Mouse (Mus musculus) brain, embryonic 14.5 days (tissue): ENCODE data around the gene Eps8. TPM values are rescaled to one million over a fixed set of nuclear protein-coding genes. Genes with fewer than 3 reads are reported as not detected.

Source experiments
- DNase-seq: peaks from one replicate; pipeline ENCODE4 v3.0.0-alpha.2; 2011; ENCODE audit warnings: low read depth
- CTCF ChIP-seq: fragments of 200-500 bp; IDR thresholded peaks from 2 replicates; pipeline ENCODE4 v1.5.1; 2012; ENCODE audit warnings: inconsistent platforms, mild to moderate bottlenecking, moderate library complexity, borderline replicate concordance; ENCODE audit not compliant: insufficient read depth, insufficient read length; ENCODE audit errors: extremely low read depth
- POLR2A ChIP-seq: fragments of 200-500 bp; IDR thresholded peaks from 2 replicates; pipeline ENCODE4 v1.6.1; 2012; ENCODE audit warnings: mild to moderate bottlenecking, inconsistent platforms, borderline replicate concordance; ENCODE audit not compliant: poor library complexity, insufficient read depth, insufficient read length, severe bottlenecking; ENCODE audit errors: extremely low read depth
- polyA plus RNA-seq: library from polyadenylated mRNA; depleted of rRNA; stranded (reverse); fragments of >200 nt; gene quantifications from 2 replicates; pipeline ENCODE4 v1.2.3, GENCODE M21; 2012

Eps8 gene
- polyA plus RNA-seq, 1 experiment = 8.0 TPM

DNA sequence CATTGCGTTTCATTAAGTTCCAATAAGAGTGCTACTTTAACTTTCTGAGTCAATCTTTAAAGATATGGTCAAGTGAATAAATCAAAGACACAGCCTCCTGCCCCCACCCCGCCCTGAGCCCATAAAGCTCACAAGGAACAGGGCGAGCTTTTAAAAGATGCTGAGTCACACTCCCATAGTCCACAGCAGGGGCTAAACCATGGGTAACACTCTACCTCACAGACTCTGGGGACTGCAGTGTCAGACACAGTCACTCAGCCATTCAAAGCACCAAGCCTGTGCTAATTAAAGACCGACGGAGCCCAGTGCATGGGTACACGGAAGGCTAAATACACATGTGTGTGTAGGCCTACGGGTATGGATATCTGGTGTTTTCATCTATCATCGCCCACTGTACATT is 151.2 kb downstream of the Eps8 start:
- TF ChIP-seq POLR2A = no peak
- TF ChIP-seq CTCF = no peak
- DNase-seq = no peak

DNA sequence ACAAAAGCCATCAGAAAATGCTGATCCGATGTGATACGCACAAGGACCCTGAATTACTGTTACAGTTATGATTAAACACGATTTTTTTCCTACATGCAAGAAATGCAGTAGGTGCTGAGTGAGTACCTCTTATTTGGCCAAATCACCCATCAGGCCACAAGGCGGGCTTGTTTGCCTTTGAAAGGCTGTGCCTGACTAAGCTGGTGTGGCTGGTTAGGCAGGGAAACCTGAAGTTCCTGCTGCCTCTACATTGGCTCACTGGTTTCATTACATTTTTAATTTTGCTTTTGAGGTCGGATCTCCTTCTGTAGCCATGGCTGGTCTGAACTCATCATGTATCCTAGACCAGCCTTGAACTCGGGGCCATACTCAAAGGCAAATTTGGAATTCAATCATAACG is 151.7 kb downstream of the Eps8 start:
- DNase-seq = no peak

DNA sequence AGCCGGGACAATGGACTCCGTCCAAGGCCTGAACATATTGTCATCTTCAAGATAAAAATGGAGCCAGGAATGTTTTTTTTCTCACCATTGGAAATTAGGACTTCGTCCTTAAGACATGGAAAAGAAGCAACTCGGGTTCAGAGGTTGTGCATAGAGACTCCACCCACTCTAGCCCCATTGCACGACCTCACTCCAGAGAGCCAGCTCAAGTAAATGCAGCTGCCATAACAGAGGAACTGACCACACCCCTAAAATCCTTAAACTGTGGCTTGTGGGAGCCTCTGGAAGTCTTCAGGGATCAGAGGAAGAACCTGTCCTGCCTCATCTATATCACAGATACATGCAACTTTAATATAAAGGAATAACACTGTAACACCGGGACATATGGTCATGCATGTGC is 155.9 kb downstream of the Eps8 start:
- DNase-seq = no peak

More for the DNA sequence above, 151.7 kb downstream of the Eps8 start:
- TF ChIP-seq CTCF (no peak), POLR2A (no peak)

GRCm38 (mm10) chr6:137497208-137497835 is 157.4 kb downstream of the Eps8 start:
- no peak for TF ChIP-seq CTCF
- TF ChIP-seq POLR2A = no peak
- DNase-seq = no peak

More for the DNA sequence above, 155.9 kb downstream of the Eps8 start:
- TF ChIP-seq POLR2A (no peak), CTCF (no peak)

DNA sequence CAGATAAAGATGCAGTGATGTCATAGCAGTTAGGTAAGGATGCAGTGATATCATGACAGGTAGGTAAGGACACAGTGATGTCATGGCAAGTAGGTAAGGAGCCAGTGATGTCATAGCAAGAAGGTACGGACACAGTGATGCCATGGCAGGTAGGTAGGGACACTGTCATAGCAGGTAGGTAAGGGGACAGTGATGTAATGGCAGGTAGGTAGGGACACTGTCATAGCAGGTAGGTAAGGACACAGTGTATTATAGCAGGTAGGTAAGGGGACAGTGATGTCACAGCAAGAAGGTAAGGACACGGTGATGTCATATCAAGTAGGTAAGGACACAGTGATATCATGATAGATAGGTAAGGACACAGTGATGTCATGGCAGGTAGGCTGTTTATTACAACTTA is 158.1 kb downstream of the Eps8 start:
- TF ChIP-seq POLR2A (no peak), CTCF (no peak)
- DNase-seq = no peak

DNA sequence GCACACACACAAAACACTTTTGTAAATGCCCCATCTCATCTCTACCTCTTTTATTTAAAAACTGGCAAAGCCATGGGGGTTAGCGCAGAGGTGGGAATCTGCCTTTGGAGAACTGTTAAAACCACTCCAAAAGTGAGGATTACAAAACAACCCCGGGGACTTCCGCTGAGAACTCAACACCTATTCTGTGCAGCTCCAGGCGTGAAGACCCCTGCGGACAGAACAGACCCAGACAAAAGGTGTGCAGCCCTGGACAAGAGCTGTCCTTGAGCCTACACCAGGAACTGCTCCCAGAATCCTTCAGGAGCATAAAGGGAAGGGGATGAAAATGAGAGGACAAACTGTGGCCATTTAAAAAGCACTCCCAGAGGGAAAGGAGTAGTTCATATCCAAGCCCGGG is 159.4 kb downstream of the Eps8 start:
- TF ChIP-seq CTCF = no peak
- no peak for TF ChIP-seq POLR2A
- no peak for DNase-seq

GRCm38 (mm10) chr6:137494801-137495200 is 159.9 kb downstream of the Eps8 start:
- no peak for DNase-seq
- no peak for TF ChIP-seq POLR2A
- TF ChIP-seq CTCF = no peak

DNA sequence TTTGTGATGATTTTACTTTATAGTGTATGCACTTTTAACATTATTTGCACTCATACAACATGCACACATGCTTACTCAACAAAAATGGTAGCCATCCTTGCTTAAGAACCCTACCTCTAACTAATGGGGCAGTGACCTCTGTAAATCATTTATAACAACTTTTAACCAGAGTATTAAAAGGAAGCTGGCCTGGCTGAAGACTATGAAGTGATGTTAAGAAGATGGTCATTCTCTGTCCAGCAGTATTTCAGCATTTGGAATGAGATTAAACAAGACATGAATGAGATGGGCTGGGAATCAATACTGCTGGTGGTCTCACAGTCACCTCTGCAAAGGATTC is 160.6 kb downstream of the Eps8 start:
- no peak for TF ChIP-seq CTCF
- no peak for TF ChIP-seq POLR2A
- no peak for DNase-seq

DNA sequence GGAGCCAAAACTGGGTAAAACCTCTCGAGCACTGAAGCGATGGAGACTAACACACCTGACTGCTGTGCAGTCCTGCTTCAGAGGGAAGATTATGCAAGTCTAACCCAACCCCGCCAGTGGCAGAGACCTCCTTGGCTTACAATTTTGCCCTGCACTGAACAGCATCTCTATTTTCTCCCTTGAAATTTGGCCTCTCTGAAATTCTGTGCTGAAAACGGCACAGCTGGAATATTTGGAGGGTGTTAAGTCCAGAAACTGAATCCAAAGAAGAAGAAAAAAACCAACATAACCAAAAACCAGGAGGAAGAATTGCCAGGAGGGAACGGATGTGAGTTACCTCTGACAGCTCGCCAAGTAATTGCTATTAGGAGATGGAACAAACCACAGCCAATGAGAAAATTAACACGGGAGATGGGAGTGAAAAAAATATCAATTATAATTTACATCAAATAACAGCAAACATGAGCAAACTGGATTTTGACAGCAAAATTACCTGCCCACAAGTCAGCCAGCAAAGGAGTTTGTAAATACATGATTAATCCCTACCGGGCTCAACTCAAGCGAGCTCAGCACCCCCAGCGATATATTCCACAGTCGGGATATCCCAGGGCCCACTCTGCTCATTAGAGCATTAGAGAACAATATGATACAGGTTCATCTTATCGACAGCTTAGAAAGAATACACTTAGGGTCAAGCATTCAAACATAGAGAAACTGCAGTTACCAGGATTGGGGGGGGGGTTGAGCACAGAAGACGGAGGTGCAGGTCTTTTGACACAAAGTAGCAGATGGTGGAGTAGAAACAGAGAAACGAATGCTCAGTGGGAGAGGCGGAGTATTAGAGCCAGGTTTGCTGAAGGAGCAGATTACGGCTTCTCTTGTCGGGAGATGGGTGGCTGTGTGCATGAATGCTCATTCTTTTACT is 161.2 kb downstream of the Eps8 start:
- TF ChIP-seq CTCF (no peak), POLR2A (no peak)
- DNase-seq = no peak

GRCm38 (mm10) chr6:137492582-137492981 is 162.1 kb downstream of the Eps8 start:
- no peak for DNase-seq
- no peak for TF ChIP-seq CTCF

GRCm38 (mm10) chr6:137491659-137492058 is 163.0 kb downstream of the Eps8 start:
- TF ChIP-seq POLR2A (no peak), CTCF (no peak)
- no peak for DNase-seq

DNA sequence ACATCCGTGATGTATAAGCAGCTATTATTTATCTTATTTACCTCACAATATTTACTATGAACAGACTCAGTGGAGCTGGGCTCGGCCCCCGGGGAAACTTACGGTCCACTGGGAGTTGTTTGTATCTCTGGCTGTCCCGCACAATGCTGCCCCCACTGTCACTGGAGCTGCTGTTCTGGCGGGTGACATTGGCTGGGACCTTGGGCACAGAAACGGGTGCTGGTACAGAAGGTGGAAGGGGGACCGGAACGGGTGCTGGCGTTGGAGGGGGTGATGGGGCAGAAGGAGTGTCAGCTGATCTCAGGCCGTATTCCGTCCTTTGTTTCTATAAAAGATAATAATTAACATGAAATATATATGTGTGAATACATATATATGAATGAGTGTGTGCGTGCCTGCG is 164.6 kb downstream of the Eps8 start:
- TF ChIP-seq POLR2A = no peak
- no peak for TF ChIP-seq CTCF
- no peak for DNase-seq
